Mouse (Mus musculus) lung, adult 2 months (tissue): ENCODE measurements at regions not wholly inside any gene's neighbourhood (a gene's known extent, or its start where the extent isn't known, plus 50 kb on each side); places are given as distances from the start of the nearest gene placed in this dataset.

ENCODE experiments used
- CTCF ChIP-seq: fragments of 200-500 bp; IDR thresholded peaks from 2 replicates; pipeline ENCODE4 v1.5.1; 2011; ENCODE audit warnings: mild to moderate bottlenecking, low read length, control low read depth; ENCODE audit not compliant: insufficient read depth
- POLR2A ChIP-seq: fragments of 200-500 bp; IDR thresholded peaks from 2 replicates; pipeline ENCODE4 v1.6.1; 2011; ENCODE audit warnings: low read depth, mild to moderate bottlenecking, control low read depth, low read length, borderline replicate concordance; ENCODE audit errors: extremely low read depth

GRCm38 (mm10) chr3:78575667-78576464 lies 710.5 kb downstream of the Rapgef2 start:
- no peak for TF ChIP-seq CTCF
- TF ChIP-seq POLR2A, result no peak
